Mouse (Mus musculus) erythroblast, embryonic 14.5 days (primary cell): ENCODE data around the gene Olfr948. TPM values are rescaled to one million over a fixed set of nuclear protein-coding genes. Genes with fewer than 3 reads are reported as not detected.

Source experiments
- H3K27me3 ChIP-seq: 2 replicates; pipeline ENCODE4 v1.6.1; 2012; ENCODE audit warnings: inconsistent platforms; ENCODE audit not compliant: control insufficient read depth
- H3K36me3 ChIP-seq: 2 replicates; pipeline ENCODE4 v1.6.1; 2012; ENCODE audit warnings: mild to moderate bottlenecking, inconsistent platforms; ENCODE audit not compliant: control insufficient read depth
- H3K4me1 ChIP-seq: 2 replicates; pipeline ENCODE4 v1.6.1; 2012; ENCODE audit warnings: inconsistent platforms; ENCODE audit not compliant: control insufficient read depth
- H3K4me3 ChIP-seq: replicated peaks from 2 replicates; pipeline ENCODE3; 2012; ENCODE audit warnings: moderate library complexity, mild to moderate bottlenecking, inconsistent platforms
- H3K9me3 ChIP-seq: 2 replicates; pipeline ENCODE4 v1.6.1; 2012; ENCODE audit warnings: low read length, inconsistent platforms, mixed read lengths; ENCODE audit not compliant: control insufficient read depth
- GATA1 ChIP-seq: IDR thresholded peaks from 2 replicates; pipeline ENCODE4 v1.6.1; 2012; ENCODE audit warnings: low read length, inconsistent platforms, mixed read lengths
- TAL1 ChIP-seq: IDR thresholded peaks from 3 replicates; pipeline ENCODE4 v1.6.1; 2012; ENCODE audit warnings: low read length, inconsistent platforms, mixed read lengths
- polyA plus RNA-seq: library from polyadenylated mRNA; stranded (reverse); fragments of >175 nt; gene quantifications from 2 replicates; pipeline ENCODE4 v1.2.3, GENCODE M21; 2012

Gene Olfr948
- not detected in 2 replicates for polyA plus RNA-seq

- no peak within 1 kb of the TSS for H3K4me3 ChIP-seq
- H3K36me3 ChIP-seq = no peaks in the 10 kb centered on the region
- TF ChIP-seq TAL1 (no peak), GATA1 (no peak)
- no peaks in the 10 kb centered on the region for H3K4me1 ChIP-seq
- peaks cover 3% of the 10 kb centered on the region; the same call in 1 of the 2 replicates for H3K9me3 ChIP-seq
- no peaks in the 10 kb centered on the region for H3K27me3 ChIP-seq
Observed at GRCm38 (mm10) chr9:39325945-39326344, at the start of gene Olfr948. Olfr948 (minus strand) TSS chr9:39326045.

DNA sequence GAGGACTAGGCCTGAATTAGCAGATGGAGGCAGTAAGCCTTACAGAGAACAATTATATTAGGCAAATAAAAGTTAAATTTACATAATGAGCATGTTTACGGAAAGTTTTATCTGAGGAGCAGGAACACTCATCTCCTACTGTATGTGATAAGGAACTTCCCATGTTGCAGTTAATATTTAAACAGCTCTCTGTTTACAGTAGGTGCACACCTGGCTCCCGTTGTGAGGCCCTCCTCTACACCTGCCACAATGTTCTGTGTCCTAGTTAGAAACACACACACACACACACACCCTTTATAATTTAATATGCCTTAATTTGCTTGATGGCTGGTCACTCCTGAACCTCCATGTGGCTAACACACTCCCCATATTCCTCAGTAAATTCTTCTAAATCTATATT lies 38.7 kb downstream of the Olfr948 start:
- Histone ChIP-seq H3K4me3 (no peak overlapping the region), H3K9me3 (no peaks in the 10 kb centered on the region), H3K27me3 (no peaks in the 10 kb centered on the region), H3K4me1 (no peaks in the 10 kb centered on the region), H3K36me3 (no peaks in the 10 kb centered on the region)
- TF ChIP-seq GATA1 (no peak), TAL1 (no peak)

DNA sequence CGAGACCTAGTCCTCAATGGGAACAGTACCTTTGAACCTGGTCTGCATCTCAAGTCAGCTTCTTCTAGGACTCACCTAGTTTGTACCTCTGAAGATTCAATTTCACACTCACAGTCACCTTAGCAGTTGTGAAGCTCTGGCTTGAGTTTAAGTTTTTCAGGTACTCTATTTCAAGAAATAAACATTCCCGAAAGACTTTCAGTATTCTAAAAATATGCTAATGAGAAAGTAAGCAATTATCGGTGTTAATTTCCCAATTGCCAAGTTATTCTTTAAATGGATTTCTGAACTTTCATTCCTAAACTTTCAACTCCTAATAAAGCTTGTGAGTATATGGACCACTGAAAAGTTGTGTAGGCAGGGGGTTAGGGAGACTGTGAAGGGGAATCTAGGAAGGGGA lies 49.1 kb downstream of the Olfr948 start, which contains the start of gene Olfr945:
Gene Olfr945 (minus strand): TSS at position 101 of the 400 bp plus-strand sequence.
- no peak within 1 kb of the TSS for H3K4me3 ChIP-seq
- H3K4me1 ChIP-seq = no peaks in the 10 kb centered on the region
- H3K36me3 ChIP-seq = no peaks in the 10 kb centered on the region
- TF ChIP-seq TAL1 (no peak), GATA1 (no peak)
- no peaks in the 10 kb centered on the region for H3K27me3 ChIP-seq
- H3K9me3 ChIP-seq = no peaks in the 10 kb centered on the region

Other genes starting within 250 kb of the Olfr948 start
- not detected in 2 replicates for gene Olfr938, start 247.2 kb downstream of the Olfr948 start, polyA plus RNA-seq
- gene Olfr27, start 197.9 kb downstream of the Olfr948 start, polyA plus RNA-seq = not detected in 2 replicates
- gene Olfr943, start 159.7 kb downstream of the Olfr948 start, polyA plus RNA-seq = not detected in 2 replicates
- not detected in 2 replicates for gene Olfr944, start 124.1 kb downstream of the Olfr948 start, polyA plus RNA-seq
- gene Olfr1537, start 76.1 kb downstream of the Olfr948 start, polyA plus RNA-seq = not detected in 2 replicates
- not detected in 2 replicates for gene Olfr945, start 49.2 kb downstream of the Olfr948 start, polyA plus RNA-seq
- not detected in 2 replicates for gene Olfr951, start 61.4 kb upstream of the Olfr948 start, polyA plus RNA-seq
- not detected in 2 replicates for gene Olfr952, start 101.1 kb upstream of the Olfr948 start, polyA plus RNA-seq
- not detected in 2 replicates for gene Olfr954, start 130.7 kb upstream of the Olfr948 start, polyA plus RNA-seq
- not detected in 2 replicates for gene Olfr955, start 145.9 kb upstream of the Olfr948 start, polyA plus RNA-seq
- not detected in 2 replicates for gene Olfr44, start 167.9 kb upstream of the Olfr948 start, polyA plus RNA-seq
- gene Olfr957, start 189.8 kb upstream of the Olfr948 start, polyA plus RNA-seq = not detected in 2 replicates
- gene Olfr958, start 228.0 kb upstream of the Olfr948 start, polyA plus RNA-seq = 0.01 TPM in 1 of 2 replicates, not detected in the other
- not detected in 2 replicates for gene Olfr959, start 249.5 kb upstream of the Olfr948 start, polyA plus RNA-seq